Mouse (Mus musculus) 3134 (cell line): ENCODE results near the gene Manba.

ENCODE experiments used
- DNase-seq: peaks from one replicate; pipeline ENCODE4 v3.0.0-alpha.2; 2011; ENCODE audit warnings: low spot score; ENCODE audit not compliant: insufficient read length; ENCODE audit errors: extremely low read depth

Gene Manba

DNA sequence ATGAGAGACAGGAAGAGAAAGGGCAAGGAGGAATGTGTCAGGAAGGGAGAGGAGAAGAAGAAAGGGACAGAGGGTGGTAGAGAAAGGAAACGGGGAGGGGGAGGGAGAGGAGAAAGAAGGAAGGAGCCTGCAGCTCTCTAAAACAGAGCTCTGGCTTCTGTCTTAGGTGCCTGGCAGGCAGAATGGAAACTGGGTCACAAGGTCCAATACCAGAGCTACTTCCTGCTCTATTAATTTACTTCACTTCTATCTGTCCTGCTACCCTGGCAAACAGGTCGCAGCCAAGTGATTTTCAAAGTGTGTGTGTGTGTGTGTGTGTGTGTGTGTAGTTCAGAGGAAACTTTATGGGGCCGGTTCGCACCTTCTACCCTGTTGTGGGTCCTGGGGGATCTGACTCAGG lies 93.8 kb downstream of the Manba start:
- no peak for DNase-seq

DNA sequence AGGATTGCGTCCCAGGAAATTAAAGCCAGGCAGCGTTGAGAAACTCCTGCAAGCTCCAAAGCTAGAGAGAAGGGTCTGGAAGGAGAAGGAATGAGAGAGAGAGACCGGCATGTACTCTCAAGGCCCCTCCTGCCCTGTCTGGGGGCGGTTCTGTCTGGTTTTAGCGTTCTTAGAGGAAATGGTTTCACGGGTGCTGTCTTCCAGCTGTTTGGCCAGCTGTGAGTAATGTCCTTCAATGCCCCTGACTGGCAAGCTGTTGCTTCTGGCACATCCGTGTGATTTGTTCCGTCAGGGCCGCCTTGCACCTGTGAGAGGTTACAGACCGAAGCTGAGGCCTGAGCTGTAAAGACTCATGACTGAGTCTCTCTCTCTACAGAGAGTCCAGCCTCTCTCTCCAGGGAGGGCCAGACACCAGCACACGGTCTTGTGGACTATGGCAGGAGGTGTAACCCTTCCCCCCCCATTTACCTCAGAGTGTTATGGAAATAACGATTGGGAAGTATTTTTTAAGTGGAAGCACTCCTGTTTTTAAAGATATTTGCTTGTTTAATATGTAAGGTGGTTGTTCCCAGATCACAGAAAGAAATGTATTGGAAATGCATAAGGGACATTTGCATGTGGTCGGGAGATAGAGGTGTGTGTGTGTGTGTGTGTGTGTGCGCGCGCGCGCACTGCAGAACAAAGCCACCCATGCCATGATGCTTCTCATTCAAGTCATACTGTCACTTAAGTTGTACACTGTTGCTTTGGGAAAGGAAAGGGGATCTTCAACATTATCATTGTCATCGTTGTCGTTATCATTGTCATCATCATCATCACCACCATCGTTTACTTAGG lies 95.2 kb downstream of the Manba start:
- no peak for DNase-seq

DNA sequence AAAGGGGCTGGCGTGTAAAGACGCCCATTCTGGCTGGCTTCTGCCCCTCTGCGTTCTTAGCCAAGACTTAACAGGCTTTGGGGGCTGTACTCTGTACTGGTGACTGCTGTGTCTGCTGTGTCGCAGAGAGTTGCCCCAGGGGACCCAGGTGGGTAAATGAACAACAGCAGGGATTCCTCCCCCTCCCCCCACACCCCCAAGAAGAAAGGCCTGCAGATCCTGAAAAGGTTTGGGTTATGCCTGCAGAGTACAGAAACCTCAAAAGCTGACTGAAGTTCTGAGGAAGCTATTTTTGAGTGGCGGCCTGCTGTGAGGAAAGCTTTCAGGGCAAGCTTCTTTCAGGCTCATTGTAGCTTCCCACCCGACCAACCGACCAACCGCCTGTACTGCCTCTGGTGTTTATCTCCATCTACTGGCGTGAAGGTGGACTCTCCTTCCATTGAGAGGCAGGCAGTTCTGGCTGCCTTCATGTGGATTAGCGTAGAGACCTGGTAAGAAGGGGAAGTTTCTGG lies 96.3 kb downstream of the Manba start:
- DNase-seq = no peak

DNA sequence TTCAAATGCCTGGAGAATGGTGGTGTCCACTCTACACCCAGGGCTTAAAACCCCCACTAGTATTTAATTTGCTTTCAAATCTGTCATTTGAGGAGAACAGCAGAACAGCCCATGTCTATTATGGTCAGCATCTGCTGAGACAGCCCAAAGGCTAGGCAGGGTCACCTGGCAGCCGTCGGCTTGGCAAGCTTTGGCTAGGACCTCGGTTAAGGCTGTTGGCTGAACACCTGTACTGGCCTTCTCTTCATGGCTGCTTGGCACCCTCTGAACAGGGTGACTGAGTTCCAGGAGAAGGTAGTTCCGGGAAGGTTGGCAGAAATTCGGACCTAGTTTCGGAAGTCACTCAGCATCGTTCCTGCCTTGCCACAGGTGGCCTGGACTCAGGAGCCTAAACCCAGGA lies 96.8 kb downstream of the Manba start:
- no peak for DNase-seq

DNA sequence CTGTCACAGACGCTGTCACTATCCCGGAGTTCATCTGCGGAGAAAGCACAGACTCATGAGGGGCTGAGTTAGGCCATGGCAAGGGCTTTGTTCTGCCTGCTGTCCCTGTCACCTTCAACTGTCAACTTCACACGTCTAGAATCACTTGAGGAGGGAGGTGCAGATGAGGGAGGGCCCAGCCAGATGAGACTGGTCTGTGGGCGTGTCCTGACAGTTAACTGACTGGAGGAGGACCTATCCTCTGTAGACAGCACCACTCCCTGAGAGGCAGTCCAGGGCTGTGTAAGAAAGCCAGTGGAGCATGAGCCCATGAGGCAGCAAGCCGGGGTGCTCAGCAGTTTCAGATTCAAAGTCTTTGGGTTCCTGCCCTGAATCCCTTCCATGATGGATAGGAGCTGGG lies 100.1 kb downstream of the Manba start:
- no peak for DNase-seq

DNA sequence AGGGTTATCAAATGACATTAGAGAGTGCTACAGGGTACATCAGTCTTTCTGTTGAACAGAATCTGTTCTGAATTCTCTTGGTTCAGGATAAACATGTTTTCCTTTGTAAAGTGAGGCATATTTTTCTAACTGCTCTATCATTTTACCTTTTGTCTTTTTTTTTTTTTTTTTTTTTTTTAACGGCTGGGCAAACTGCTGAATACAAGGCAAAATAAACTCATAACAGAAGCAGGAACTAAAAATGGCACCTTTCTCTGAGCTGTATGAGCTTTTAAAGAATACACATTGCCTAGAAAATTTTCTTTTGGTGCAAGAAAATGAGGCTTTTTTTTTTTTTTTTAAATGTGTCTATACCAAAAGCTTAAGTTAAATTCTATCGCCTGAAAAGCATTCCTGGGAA lies 100.6 kb downstream of the Manba start:
- no peak for DNase-seq

DNA sequence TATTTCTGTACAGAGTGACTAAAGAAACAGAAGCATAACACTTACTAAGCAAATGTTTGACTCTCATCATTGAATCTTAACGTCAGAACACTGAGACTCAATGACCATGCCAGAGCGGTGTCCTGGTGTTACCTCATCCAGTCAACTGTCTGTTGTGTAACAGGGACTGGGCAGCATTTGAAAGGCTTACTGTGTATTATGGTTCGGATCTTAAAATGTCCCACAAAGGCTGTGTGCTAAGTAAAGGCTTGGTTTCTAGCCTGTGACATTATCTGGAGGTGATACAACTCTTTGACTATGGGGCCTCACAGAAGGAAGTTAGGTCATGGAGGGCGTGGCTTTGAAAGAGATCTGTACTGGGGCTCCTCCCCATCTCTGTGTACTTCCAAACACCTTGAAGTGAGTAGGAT lies 101.1 kb downstream of the Manba start:
- no peak for DNase-seq

DNA sequence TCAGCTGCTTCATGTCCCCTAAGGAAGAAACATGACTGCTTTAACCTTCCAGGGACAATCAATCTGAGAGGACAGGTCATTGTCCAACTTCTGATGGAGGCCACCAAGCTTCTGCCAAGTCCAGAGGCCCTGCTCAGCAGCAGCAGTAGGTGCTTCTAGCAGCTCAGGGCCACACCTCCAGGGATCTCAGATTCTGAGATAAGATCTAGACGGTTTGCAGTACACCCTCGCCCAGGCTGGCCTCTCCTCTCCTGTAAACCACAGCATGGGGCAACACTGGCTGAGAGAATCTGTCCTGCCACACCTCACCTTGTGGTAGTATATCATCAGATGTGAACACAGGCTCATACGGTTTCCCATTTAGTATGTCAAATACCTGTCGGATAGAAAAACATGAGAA lies 105.1 kb downstream of the Manba start:
- DNase-seq = no peak

DNA sequence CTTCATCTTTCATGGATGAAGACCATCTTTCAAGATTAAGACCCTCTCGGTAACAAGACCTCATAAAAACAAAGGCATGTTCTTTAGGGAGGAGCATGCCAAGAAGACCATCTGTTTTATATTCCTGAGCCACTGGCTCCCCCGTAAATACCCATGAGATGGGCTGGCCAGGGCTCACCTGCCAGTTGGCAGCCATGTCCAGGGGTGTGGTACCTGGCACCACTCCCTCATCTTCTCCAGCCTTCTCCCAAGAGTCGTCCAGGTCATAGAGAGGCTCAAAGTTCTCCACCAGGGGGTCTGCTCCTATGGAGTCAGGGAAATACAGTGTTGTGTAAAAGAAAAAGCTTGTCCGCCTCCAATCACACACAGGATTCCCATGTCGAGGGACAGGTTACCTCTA lies 106.0 kb downstream of the Manba start:
- DNase-seq = no peak

DNA sequence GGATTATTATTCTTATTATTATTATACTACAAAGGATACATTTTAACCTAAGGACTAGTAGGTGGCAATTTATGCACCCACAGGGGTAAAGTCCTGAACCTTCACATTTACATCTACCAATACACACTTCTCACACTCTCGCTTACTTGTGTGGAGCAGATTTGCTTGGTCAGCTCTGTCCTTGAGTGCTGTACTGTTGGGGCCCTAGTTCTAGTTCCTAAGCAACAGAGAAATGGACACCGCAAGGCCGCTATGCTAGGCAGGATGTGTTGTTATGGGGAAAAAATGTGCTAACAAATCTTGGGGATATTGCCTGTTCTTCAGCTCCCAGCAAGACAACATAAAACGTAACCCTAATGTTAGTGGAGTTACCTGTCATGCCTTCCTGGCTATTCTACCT lies 106.6 kb downstream of the Manba start:
- DNase-seq = no peak

DNA sequence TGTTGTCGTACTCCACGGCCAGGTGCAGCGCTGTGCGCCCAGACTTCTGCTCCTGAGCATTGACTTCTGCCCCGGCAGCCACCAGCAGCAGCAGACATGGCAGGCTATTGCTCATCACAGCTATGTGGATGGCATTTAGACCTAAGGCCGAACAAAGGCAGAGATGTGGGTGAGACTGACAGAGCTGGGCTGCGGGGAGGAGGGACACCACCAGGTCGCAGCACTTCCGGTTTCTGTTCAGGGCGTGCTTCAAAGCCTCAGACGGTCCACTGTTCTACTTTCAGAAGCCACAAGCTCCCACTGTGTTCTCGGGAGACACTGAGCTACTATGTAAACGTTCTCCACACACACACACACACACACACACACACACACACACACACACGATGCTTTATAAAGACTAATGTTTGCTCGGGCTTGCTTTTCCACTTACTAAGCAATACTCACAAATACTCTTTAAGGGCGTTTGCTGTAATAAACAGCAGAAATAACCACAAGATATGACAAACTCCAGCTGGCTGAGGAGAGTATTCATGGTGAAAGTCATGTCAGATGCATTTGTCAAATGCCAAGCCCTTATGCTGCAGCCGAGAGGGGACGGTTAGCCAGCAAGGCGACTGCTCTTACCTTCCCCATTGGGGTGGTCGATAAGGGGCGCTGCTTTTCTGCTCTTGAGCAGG lies 109.0 kb downstream of the Manba start:
- DNase-seq = no peak

DNA sequence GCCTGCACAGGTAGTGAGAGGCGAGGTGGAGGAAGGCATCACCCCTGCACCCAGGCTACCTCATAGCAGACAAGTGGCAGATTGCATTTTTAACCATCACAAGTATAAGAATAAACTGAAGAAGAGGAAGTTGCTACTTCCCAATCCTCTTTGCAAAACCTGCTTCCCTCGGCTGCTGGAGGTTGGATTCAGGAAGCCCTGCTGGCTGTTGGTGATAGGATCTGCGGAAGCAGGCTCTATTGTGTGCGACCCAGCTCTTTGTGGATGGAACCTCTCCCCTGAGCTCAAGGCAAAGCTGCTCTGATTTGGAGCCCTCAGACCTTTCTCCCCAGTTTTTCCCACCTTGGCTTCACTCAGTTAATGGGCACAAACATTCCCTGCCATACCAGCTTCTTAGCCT lies 111.6 kb downstream of the Manba start:
- no peak for DNase-seq

DNA sequence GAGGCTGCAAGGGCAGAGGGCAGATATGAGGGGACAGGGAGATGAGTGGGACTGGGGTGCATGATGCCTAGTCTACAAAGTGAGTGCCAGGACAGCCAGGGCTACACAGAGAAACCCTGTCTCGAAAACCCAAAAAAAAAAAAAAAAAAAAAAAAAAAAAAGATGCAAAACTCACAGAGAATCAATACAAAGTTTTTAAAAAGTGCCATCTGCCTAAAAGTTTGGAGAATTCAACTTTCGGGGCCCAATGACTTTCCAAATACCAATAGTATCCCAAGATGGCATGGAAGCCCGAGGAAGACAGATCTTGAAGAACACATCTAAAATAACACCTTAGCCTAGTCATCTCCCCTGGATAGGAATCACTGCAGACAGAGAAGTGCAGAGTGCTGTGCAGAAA lies 112.9 kb downstream of the Manba start:
- no peak for DNase-seq

DNA sequence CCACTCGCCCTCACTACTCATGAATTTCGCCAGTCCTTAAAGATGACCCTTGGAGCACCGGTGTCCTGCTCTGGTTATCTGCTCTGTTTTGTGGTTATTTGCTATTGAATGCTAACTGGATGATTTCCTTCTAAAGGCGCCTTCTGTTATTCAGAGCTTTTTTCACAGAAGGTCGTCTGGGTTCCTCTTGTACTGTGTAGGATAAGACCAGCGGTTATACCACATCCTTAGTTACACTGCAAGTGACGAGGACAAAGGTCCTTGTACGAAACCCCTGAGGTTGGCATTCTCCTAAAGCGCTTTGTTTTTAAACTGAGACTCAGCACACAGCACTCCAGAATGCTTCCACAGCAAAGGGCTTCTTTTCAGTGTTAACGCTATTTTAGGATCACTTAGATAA lies 117.3 kb downstream of the Manba start:
- no peak for DNase-seq

DNA sequence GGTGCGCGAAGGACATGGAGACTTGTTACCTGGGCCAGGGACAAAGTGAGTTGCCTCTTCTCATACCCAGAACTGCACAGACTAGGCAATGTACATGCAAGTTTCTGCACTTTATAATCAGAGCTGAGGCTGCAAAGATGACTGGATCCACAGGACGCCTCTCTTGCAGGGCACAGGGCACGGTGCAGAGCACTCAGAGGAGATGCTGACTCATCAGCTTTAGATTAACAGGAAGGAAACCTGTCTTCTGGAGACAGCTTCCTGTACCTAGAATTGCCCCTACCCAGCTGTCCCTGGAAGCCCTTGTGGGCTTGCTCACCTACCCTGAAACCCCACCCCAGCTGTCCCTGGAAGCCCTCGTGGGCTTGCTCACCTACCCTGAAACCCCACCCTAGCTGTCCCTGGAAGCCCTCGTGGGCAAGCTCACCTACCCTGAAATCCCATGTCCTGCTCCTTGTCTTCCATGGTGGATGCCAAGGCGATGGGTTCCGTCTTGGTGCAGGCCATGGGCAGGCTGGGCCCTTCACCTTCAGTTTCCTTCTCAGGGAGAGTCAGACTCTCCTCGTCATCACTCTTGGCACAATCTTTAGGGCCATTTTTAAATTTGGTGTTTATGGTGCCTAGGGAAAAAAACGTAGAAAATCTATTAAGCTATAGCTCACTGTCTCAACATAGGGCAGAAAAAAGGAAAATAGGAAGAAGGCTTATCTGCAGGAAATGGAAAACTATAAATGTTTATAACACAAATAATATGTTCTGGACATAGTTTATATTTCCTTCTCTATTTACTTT lies 119.4 kb downstream of the Manba start:
- no peak for DNase-seq

DNA sequence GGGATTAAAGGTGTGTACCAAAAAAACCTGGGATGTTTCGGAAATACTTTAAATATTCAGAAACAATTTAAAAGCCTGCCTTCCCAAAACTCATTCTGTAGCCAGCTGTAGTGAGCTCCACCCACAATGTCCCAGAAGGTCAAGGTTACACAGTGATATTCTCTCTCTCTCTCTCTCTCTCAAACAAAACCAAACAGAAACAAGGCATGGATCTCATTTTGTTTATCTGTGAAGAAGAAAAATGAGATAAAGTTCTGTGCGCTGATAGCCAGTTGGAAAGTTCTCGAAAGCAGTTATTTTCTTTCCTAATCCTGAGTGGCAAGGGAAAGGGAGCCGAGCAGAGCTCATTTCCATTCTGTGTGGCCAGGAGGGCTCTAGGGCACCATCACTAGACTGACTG lies 120.1 kb downstream of the Manba start:
- DNase-seq = no peak

DNA sequence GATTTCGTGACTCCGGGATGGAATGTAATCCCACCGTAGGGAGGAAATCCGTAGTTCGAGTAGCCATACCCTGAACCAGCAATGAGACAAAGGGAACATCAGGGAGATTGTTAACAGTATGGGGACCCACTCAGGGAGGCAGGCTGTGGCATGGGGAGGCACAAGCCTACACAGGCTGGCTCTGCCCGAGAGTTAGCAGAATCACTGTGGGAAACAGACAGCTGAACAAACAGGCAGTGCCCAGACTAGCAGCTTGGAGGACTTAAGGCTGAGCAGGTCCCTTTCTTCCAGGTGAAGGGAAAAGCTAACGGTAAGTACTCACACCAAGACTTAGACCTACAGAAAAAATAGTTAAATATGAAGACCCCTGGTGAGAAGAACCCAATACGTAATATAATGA lies 121.2 kb downstream of the Manba start:
- DNase-seq = no peak

DNA sequence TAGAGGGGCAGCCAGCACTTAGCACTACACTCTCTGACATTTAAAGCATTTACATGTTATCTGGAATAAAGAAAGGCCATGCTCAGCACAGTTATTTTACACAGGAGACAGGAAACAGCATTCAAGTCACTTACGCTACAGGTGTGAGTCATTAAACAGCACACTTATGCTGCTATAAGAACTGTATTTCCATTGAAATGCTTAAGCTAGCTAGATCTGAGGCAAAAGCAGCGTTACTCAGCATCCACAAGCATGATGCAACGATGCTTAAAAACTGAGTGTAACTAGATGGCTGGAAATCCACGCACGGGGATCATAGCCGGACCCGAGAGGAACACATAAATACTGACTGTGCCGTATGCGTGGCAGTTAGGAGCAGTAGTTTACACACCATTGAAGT lies 121.6 kb downstream of the Manba start:
- DNase-seq = no peak

DNA sequence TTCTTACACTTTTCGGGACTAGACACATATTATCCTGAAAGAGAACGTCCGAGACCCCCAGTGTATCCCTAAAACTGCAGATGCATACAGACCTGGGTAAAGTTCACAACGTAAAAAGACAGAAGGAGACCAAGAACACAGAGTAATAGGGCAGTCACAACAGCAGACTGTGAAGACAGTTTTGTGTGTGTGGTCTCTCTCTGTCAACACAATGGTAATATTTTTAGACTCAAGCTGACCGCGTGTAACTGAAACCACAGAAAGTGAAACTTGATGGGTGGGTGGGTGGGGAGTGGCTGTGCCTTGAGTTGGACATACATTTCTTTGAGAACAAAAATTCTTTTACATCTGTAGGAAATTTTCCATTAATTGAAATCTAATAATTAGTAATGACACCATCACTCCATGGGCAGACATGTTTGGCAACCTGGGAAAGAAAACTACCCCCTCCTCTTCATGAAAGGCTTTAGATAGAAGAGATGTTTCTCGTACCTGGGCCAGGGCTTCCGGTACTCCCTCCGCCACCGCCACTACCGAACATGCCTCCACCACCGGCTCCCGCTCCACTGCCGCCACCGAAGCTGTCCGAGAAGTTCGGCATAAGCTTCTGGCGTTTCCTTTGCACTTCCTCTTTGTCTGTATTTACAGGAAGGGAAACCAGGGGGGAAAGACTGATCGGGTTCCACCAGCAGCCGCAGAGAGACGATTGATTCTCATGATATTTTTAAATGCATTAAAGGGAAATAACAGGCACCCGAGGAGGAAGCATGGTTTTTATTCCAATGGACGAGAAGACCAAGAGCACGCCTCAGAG lies 122.5 kb downstream of the Manba start:
- DNase-seq = no peak

DNA sequence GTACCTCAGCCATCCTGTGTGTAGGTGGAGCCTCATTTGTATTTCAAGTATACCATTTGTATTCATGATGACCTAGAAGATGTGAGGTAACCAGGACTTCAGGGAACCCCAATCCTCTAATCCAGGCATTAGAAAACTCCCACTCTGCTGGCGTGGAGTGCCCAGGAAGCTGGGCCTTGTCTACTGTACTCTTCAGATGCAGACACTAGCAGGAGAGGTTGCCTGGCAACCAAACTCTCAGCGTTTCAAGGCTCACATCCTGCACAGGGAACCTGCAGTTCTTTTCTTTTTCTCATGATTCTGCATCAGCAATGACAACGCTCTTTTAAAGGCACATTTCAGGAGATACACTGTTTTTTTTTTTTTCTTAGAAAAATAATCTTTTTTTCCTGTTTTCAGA lies 124.8 kb downstream of the Manba start:
- no peak for DNase-seq

DNA sequence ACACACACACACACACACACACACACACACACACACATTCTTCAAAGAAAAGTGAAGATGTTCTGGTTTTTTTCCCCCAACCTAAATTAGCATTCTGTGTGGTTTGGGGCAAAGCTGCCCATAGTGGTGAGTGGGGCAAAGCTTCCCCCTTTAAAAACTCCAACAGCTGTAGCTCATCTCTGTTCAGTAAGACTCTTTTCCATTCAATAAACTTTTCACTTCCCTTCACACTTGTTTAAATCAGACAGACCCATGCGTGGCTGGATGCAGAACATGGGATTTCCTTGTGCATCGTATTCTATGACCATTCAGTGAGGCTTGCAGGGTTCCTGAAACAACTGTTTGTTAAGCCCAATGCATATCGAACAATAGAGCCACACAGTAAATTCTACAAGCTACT lies 129.0 kb downstream of the Manba start:
- DNase-seq = no peak
